Mouse (Mus musculus): ENCODE measurements around the gene Zfp335.

DNA sequence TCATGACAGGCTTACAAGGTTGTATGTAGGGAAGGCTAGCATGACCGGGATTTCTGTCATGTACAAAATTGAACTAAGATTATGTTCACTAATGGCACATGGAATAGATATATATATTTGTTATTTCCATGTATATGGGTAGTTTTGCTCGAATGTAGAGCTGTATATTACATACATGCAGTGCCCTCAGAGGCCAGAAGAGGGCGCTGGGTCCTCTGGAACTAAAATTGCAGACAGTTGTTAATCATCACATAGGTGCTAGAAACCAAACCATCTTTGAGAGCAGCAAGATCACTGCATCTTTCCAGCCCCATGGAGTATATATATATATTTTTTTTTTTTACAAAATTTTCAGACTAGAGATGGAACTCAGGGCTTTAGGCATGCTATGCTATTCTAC, 65.8 kb downstream of the Zfp335 start:
- TF ChIP-seq CTCF (conservative IDR thresholded peaks at IDR 0.05 in 1 of 2, IDR thresholded peaks at IDR 0.05 in 1 of 2; ENCODE audit: low read depth in 2 of 2, low read length in 2 of 2) = peak; percentile 35 to 60; a peak in 3 of 4 replicates
- TF ChIP-seq MAZ (IDR thresholded peaks at IDR 0.05; ENCODE audit: low read depth, low read length) = no peak
